Mouse (Mus musculus) heart, postnatal 0 days (tissue): ENCODE results near the gene Cyth1. TPM values are rescaled to one million over a fixed set of nuclear protein-coding genes. Genes with fewer than 3 reads are reported as not detected.

Experiments used
- ATAC-seq: fragments of 200-750 bp; cut with Nextera tagmentation; 2 replicates; pipeline ENCODE4 v1.8.0; 2017; ENCODE audit warnings: low read depth, moderate number of reproducible peaks, moderate library complexity; ENCODE audit not compliant: insufficient read depth
- DNase-seq: peaks from one replicate; pipeline ENCODE4 v3.0.0-alpha.2; 2016; ENCODE audit warnings: low spot score
- H3K27ac ChIP-seq: fragments of 300-500 bp; sonication (generic); 2 replicates; pipeline ENCODE4 v1.5.1; 2014; ENCODE audit warnings: low read depth, mild to moderate bottlenecking
- H3K27me3 ChIP-seq: fragments of 300-500 bp; sonication (generic); 2 replicates; pipeline ENCODE4 v1.6.1; 2014; ENCODE audit warnings: low read length, mixed read lengths; ENCODE audit not compliant: control insufficient read depth, insufficient read depth
- H3K36me3 ChIP-seq: fragments of 300-500 bp; sonication (generic); replicated peaks from 2 replicates; pipeline ENCODE4 v1.6.1; 2014; ENCODE audit warnings: low read length, mixed read lengths; ENCODE audit not compliant: control insufficient read depth, insufficient read depth
- H3K4me1 ChIP-seq: fragments of 300-500 bp; sonication (generic); 2 replicates; pipeline ENCODE4 v1.6.1; 2014; ENCODE audit warnings: antibody characterized with exemption; ENCODE audit not compliant: control insufficient read depth, insufficient read depth
- H3K4me2 ChIP-seq: fragments of 300-500 bp; sonication (generic); 2 replicates; pipeline ENCODE4 v1.6.1; 2014; ENCODE audit warnings: low read depth, mild to moderate bottlenecking, low read length, moderate library complexity
- H3K4me3 ChIP-seq: fragments of 300-500 bp; sonication (generic); 2 replicates; pipeline ENCODE4 v1.5.1; 2014; ENCODE audit warnings: low read depth, low read length
- H3K9ac ChIP-seq: fragments of 300-500 bp; sonication (generic); replicated peaks from 2 replicates; pipeline ENCODE4 v1.6.1; 2014; ENCODE audit warnings: low read depth, low read length, mixed read lengths
- H3K9me3 ChIP-seq: fragments of 300-500 bp; sonication (generic); replicated peaks from 2 replicates; pipeline ENCODE4 v1.6.1; 2016; ENCODE audit warnings: low read length; ENCODE audit not compliant: control insufficient read depth
- CTCF ChIP-seq: IDR thresholded peaks from 2 replicates; pipeline ENCODE4 v1.5.1; 2016; ENCODE audit warnings: antibody characterized with exemption, control low read depth, low read depth
- EP300 ChIP-seq: IDR thresholded peaks from 2 replicates; pipeline ENCODE4 v1.6.1; 2016; ENCODE audit warnings: antibody characterized with exemption, low read depth
- WGBS: fragments of 180-500 bp; shearing (Covaris S2); extraction: QIAGEN DNeasy Blood & Tissue Kit; methylation state at CpG from one replicate; pipeline ENCODE4 v1.1.7; 2014; 5-methylcytosine and 5-hydroxymethylcytosine counted together
- polyA plus RNA-seq: library from polyadenylated mRNA; unstranded; fragments of >200 nt; fragmentation: Nextera tagmentation; extraction: Ambion mirVana; gene quantifications from 2 replicates; pipeline ENCODE4 v1.2.1, GENCODE M21; 2015
- total RNA-seq: library from RNA; depleted of rRNA; stranded (reverse); fragments of >200 nt; gene quantifications from 2 replicates; pipeline ENCODE4 v1.2.3, GENCODE M21; 2014; ENCODE audit warnings: low replicate concordance

Cyth1 gene
- total and polyA plus RNA-seq, 2 experiments from 2014 or later, result 21.4 to 50.1 TPM

DNA sequence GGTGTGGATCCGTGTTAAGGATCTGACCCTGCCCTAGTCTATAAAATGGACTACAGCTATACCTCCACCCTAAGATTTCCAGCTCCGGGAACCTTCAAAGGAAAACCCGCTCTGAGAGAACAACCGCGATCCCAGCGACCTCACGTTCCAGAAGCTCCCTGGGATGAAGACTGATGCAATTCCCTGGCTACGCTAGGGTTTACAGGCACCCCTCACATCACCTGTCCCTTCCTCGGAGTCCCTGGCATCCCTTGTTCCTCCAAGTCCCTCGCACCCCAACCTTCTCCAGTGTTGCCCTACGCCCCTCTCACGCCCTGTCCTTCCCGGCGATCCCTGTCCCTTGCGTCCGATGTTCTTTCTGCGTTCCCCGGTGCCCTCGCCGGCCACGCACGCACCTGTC is 41.2 kb upstream of the Cyth1 start:
- ATAC-seq (no peak; the same call in 1 of the 2 replicates), DNase-seq (peak; percentile 17)
- Histone ChIP-seq H3K36me3 (peaks cover 28% of the 10 kb centered on the region), H3K9ac (peak overlapping the region; percentile 89), H3K27me3 (no peaks in the 10 kb centered on the region), H3K4me3 (peak overlapping the region; percentile 79), H3K27ac (peak overlapping the region; percentile 86), H3K9me3 (no peaks in the 10 kb centered on the region), H3K4me2 (peak overlapping the region; percentile 84), H3K4me1 (peaks cover 14% of the 10 kb centered on the region)
- under 1% methylated on average over 22 of the region's 22 CpGs for WGBS
- TF ChIP-seq CTCF (no peak), EP300 (no peak)

DNA sequence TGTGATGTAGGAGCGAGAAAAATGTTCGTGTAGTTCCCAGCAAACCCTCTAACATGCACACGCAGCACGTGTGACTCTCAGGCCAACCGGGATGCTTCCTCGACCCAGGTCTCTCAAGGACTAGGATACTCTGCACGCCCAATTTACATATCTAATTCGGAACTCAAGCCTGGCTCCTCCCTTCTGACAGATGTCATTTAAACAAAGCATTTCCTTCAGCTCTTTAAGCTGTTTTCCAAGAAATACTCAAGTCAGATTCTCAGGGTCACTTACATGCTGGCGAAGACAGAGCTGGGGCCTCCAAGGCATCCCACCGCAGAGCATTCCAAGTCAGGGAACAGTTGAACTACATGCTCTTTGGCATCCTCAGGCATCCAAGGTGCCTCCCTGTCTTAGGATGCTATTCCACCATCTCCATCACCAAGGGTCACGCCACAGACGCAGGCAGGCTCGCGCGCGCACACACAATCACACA is 40.7 kb upstream of the Cyth1 start:
- WGBS, result 2% methylated on average over 16 of the region's 16 CpGs
- peak overlapping the region; percentile 86; the same call in 1 of the 2 replicates for H3K27ac ChIP-seq
- TF ChIP-seq CTCF (no peak), EP300 (no peak)
- H3K36me3 ChIP-seq, result peaks cover 32% of the 10 kb centered on the region
- H3K27me3 ChIP-seq, result no peaks in the 10 kb centered on the region
- no peak for ATAC-seq
- no peaks in the 10 kb centered on the region for H3K9me3 ChIP-seq
- H3K4me3 ChIP-seq, result peak overlapping the region; percentile 79
- H3K4me2 ChIP-seq, result peak overlapping the region; percentile 84
- DNase-seq, result peak; percentile 46
- H3K4me1 ChIP-seq, result peaks cover 14% of the 10 kb centered on the region
- peak overlapping the region; percentile 89 for H3K9ac ChIP-seq

DNA sequence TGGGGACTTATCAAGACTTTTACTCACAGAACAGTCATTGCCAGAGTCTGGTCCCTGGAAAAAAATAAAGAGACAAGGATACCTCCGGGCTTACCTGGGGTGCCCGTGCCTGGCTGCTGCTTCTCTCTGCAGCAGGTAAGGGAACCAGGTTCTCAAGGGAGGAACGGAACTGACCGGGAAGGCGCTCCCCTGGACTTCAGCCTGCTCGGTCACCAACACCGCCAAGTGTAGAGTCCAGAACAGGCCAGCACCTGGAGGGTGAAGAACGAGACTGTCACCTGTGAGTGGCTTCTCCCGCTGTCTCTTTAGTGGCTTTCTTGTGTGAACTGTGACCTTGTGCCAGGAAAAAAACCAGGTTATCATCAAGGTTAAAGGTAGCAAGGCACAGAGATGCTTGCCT is 39.2 kb upstream of the Cyth1 start:
- Histone ChIP-seq H3K4me2 (no peak overlapping the region), H3K27me3 (no peaks in the 10 kb centered on the region), H3K9ac (no peak overlapping the region), H3K4me1 (peaks cover 14% of the 10 kb centered on the region), H3K9me3 (no peaks in the 10 kb centered on the region), H3K4me3 (no peak overlapping the region), H3K36me3 (peaks cover 47% of the 10 kb centered on the region), H3K27ac (no peak overlapping the region)
- ATAC-seq, result no peak
- 94% methylated on average over 9 of the region's 9 CpGs for WGBS
- no peak for DNase-seq
- no peak for TF ChIP-seq CTCF
- no peak for TF ChIP-seq EP300

DNA sequence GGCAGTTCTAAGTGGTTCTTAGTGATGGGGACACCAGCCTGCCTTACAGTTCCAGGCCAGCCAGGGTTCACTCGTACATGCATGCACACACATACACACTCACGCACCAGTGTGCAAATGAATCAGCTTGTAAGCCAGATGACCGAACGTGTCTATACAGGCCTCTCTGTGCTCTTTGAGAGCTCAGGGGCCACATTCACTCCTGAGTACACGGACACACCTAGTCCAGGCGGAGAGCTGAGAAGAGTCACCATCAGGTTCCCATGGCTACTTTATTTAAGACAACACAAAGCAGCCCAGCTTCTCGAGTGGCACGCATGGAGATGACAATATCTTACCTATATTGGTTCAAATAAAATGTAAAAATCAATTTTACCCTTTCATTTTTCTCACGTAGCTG is 38.0 kb upstream of the Cyth1 start:
- WGBS, result 92% methylated on average over 9 of the region's 9 CpGs
- TF ChIP-seq EP300 (no peak), CTCF (no peak)
- peaks cover 57% of the 10 kb centered on the region for H3K36me3 ChIP-seq

DNA sequence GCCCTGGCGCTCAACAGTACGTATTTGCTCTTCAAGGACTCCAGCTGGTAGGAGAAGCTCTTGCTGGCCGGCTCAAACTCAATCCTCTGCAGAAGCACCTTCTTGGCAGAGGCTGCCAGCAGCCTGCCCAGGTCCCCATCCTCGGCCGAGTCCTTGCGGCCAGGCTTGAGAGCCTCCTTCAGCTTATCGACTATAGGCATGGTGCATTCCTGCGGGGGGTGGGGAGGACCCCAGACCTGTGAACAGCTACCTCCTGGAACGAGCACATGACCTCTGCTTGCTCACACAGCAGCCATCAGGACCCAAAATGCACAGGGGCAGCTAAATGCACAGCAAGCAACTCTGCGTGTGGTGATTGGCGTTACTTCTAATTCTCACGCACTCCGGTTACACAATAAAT is 37.4 kb upstream of the Cyth1 start:
- Histone ChIP-seq H3K36me3 (peaks cover 61% of the 10 kb centered on the region), H3K9ac (no peak overlapping the region; the same call in 1 of the 2 replicates), H3K4me1 (peaks cover 14% of the 10 kb centered on the region), H3K27me3 (no peaks in the 10 kb centered on the region), H3K4me3 (no peak overlapping the region), H3K4me2 (no peak overlapping the region), H3K9me3 (no peaks in the 10 kb centered on the region), H3K27ac (no peak overlapping the region)
- 66% methylated on average over 13 of the region's 13 CpGs for WGBS
- ATAC-seq (no peak), DNase-seq (no peak)
- TF ChIP-seq CTCF (no peak), EP300 (no peak)

More for the DNA sequence above, 38.0 kb upstream of the Cyth1 start:
- H3K4me1 ChIP-seq, result peaks cover 14% of the 10 kb centered on the region
- H3K27me3 ChIP-seq, result no peaks in the 10 kb centered on the region
- no peak overlapping the region for H3K4me3 ChIP-seq
- H3K4me2 ChIP-seq, result no peak overlapping the region
- DNase-seq (no peak), ATAC-seq (no peak)
- H3K27ac ChIP-seq, result no peak overlapping the region
- no peaks in the 10 kb centered on the region for H3K9me3 ChIP-seq
- H3K9ac ChIP-seq, result no peak overlapping the region

DNA sequence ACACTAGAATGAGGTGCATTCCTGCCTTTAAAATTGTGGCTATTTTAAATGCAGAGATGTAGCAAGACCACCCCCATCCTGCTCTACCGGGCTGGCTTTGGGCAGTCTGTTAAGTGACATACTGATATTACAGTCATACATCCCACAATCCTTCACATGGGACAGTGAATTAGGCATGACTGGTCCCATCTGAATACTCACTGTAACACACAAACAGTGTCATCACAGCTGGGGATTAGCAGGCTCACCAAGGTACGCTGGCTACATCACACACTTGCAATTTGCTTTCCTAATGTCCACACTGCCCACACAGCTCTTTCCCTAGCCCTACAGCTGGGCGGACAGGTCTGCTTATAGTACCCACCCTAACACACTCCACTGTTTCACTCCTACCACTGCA is 31.8 kb upstream of the Cyth1 start:
- Histone ChIP-seq H3K4me2 (no peak overlapping the region), H3K9me3 (no peaks in the 10 kb centered on the region), H3K4me3 (no peak overlapping the region), H3K27me3 (no peaks in the 10 kb centered on the region), H3K36me3 (peaks cover 83% of the 10 kb centered on the region), H3K9ac (no peak overlapping the region), H3K27ac (no peak overlapping the region), H3K4me1 (no peaks in the 10 kb centered on the region)
- TF ChIP-seq CTCF (no peak), EP300 (no peak)
- 86% methylated on average over 3 of the region's 3 CpGs for WGBS
- no peak for ATAC-seq
- DNase-seq, result no peak
